In the genomic region with DNA sequence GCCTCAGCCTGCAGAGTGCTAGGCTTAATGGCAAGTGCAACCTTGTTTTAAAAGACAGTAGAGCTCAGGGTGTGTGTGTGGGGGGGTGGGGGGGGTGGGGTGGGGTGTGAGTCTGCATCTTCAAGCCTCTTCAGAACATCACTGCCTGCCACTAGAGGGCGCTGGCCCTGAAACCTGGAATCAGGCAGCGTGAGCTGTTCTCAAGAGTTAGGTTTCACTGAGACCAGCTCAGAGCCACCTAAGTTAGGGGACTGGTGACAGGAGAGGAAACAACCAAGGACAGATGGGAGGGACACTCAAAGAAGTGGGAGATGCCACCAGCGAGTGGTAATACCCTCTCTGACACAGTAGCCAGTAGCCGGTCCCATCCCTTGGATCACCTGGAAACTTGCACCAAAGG, we compare ENCODE assay signal across 10 mouse cellular contexts.
A peak's percentile ranks its signal among the peaks of the same experiment; 100 is the strongest.
DNase-seq lines count a peak whose midpoint lies in the region; ATAC-seq and TF ChIP-seq lines count a peak whose summit lies in the region.
"Had no signal": no experiment of that assay in that cellular context is flagged by ENCODE, and none has a peak within 500 bp of the region (broad histone marks: within the 10 kb centered on the region; RNA-seq: fewer than 3 reads in every experiment).

No protein-coding gene starts in this region.

- no peak overlapping the region for H3K4me3 ChIP-seq in lung, adult 2 months (replicated peaks; ENCODE audit: extremely low read depth, low read depth, low read length)
- H3K4me3 ChIP-seq: heart, embryonic 15.5 days; megakaryocyte, embryonic 14.5 days had no signal

- no peaks in the 10 kb centered on the region for H3K4me1 ChIP-seq in lung, adult 2 months (ENCODE audit: control insufficient read depth, insufficient read depth, low read length)

- ATAC-seq in erythroblast, adult 5-6 weeks (replicated peaks; ENCODE audit: low FRiP score, poor library complexity, severe bottlenecking) = no peak

- DNase-seq in adrenal gland, postnatal 10 days = peak; percentile 33
- no peak for DNase-seq in adrenal gland, postnatal 4 days (ENCODE audit: low spot score in 2 of 2)
- DNase-seq in kidney, postnatal 10 days = peak; percentile 63
- DNase-seq in kidney, adult 11 months = no peak
- peak; percentile 11 for DNase-seq in c-Kit-negative CD71-positive TER-119-positive erythroid progenitor cells, embryonic 14.5 days (ENCODE audit: low read depth, low spot score)
- peak; percentile 42 for DNase-seq in lung, adult 2 months
- peak; percentile 74 for DNase-seq in testis, postnatal 10 days (ENCODE audit: low spot score)

- no peak for TF ChIP-seq POLR2A in lung, adult 2 months (IDR thresholded peaks at IDR 0.05; ENCODE audit: borderline replicate concordance, extremely low read depth, low read depth, low read length)

- 29% methylated on average over 4 of the region's 4 CpGs for WGBS in lung, adult 2 months

- peak; percentile 68 for TF ChIP-seq CTCF in lung, adult 2 months (IDR thresholded peaks at IDR 0.05; ENCODE audit: insufficient read depth, low read length)

Comparison
In these comparisons a context has a peak if more than half of its experiments do, and no peak if none do; other contexts are left out.
1. DNase-seq: peak in adrenal gland, postnatal 10 days (single experiment), kidney, postnatal 10 days (single experiment), c-Kit-negative CD71-positive TER-119-positive erythroid progenitor cells, embryonic 14.5 days (single experiment), lung, adult 2 months (single experiment) and testis, postnatal 10 days (single experiment); none in adrenal gland, postnatal 4 days (0 of 2) and kidney, adult 11 months (single experiment).